Mouse (Mus musculus) lung, postnatal 14 days (tissue): Measurements from ENCODE around the gene Zdhhc6.
A peak's percentile ranks its signal among the peaks of the same experiment; 100 is the strongest.

Source experiments
- DNase-seq: peaks from one replicate; pipeline ENCODE4 v3.0.0; 2021

Gene Zdhhc6

DNA sequence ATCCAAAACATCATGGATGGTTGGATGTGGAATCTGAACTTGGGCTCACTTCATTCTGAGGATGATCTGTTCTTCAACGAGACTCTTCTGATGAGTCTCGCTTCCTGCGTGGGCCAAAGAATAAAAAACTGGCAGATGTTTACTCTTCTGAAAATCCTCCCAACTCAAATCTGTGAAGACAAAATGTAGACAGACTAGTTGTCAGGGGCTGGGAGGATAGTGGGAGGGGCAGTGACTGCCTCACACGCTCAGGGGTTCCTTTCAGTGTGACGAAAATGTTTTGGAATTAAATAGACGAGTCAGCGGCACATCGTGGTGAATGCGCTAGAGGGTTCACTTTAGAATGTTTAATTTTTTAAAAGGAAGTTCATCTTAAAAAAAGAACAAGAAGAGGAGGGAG lies 59.7 kb downstream of the Zdhhc6 start:
- no peak for DNase-seq

DNA sequence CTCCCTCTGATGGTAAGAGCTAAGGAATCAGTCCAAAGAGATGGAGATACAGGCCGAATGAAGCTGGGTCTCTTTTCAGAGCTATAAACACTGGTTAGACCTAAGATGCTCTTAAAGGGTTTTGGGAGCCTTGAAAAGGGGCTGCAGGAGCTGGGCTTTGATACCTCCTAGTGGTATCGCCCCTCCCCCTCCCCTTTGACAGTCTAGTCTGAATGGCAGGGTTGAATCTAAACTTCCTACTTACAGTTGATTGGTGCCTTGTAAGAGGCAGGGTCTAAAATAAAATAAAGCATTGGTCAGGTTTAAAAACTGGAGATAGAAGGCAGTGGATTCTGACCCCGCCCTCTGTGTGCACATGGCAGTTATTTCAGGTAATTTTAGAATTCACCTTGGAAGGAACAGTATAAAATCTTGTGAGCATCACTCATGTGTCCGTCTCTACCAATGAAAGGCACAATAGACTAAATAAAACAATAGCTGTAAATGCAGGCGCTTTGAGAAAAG lies 61.3 kb downstream of the Zdhhc6 start:
- no peak for DNase-seq

DNA sequence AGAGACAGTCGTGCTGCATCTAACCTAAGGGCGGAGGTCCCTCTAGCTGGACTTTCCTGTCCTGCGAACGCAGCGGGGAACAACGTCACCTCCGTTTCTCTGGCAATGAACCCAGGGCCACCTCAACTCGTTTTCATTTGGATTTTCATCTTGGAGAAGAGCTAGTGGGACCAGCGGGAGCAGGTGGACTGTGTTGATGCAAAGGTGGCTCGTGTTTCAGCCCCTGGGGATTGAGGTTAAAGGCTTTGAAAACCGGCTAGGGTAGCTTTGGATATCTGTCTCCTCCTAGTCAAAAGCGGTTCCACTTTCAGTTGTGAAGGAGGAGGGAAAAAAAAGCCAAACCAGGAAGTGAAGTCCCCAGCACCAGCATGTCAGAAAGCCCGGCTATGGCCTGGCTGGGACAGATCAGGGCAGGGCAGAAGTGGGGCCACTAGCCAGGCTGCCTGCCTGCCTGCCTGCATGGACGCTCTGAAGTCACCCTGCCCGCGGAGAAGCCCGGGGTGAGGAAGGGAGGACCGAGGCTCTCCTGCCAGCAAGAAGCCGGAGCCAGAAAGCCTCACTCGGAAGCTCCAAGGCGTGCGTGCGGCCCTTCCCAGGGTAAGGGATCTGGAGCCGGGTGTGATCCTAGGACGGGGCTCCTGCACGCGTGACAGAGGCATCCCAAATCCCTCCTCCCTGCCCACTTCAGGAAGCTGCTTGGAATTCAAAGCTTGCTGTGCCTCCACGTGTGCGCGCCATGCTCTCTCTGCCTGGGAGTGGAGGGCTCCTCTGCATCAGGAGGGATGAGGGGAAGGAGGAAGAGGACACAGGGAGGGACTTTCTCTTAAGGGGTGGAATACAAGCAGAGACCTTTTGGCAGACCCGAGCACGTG lies 62.0 kb downstream of the Zdhhc6 start:
- peak; percentile 71 for DNase-seq

DNA sequence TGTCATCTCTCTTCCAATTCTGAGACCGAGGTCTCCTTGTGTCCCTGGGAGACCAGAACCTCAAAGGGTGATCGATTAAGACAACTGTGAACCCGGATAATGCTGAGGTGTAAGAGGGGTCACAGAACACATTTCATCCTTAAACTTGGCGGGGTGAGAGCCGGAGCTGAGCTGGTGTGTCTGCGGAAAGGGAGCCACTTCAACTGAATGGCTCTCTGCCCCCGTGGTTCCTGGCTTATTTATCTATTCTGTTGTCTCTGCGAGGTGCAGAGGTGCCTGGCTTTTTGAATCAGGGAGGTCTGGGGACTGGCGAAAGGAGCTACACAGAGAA lies 62.6 kb downstream of the Zdhhc6 start:
- no peak for DNase-seq

DNA sequence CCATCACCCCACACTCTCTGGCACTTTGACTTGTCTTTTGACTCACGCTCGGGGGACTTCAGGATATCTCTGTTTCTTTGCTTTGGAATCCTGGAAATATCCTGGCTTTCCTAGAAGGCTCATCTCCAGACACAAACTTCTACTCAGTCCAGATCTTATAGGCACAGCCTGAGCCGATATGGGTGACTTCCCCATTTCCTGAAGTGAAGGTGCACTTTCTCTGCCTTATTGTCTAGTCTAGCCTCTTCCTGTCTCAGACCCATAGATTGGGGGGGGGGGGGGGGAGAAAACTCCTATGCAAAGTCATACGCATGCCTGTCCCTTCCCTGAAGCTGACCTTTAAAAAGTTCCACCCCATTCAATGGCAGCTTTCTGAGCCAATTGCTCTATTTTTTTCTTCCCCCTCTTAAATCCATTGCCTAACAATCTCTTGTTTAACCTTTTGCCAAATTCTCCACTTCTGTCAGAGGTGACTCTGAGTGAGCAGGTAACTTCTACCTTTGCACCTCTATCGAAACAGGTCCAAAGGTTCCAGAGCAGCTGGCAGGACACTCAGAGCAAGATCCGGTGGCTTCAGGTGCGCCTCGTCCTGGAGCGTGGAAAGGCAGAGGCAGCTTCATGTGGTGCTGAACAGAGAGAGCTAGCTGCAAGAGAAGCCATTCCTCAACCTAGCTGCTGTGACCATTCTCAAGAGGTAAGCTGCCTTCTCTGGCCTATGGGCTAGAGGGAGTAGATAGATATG lies 64.3 kb downstream of the Zdhhc6 start, which contains the start of gene Acsl5:
Gene Acsl5 (plus strand): TSS at position 556 of the 742 bp plus-strand sequence.
- DNase-seq, result no peak

DNA sequence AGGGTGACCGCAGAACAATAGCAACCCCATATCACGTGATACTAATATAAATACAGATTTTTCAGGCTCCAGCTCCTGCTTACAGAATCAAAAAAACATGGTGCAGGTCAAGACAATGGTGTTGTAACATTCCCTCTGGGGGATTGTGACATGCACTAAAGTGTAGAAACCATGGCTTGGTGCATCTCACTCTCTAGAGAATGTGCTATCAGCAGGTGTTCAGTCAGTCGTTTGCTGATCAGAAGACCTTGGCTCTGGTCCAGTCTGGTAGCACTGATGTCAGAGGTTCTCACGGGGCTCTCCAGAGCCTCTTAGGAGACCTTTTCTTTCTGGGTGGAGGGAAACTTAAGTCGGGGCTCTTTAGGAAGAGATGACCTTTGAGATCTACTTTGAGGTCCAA lies 65.4 kb downstream of the Zdhhc6 start:
- DNase-seq, result no peak

DNA sequence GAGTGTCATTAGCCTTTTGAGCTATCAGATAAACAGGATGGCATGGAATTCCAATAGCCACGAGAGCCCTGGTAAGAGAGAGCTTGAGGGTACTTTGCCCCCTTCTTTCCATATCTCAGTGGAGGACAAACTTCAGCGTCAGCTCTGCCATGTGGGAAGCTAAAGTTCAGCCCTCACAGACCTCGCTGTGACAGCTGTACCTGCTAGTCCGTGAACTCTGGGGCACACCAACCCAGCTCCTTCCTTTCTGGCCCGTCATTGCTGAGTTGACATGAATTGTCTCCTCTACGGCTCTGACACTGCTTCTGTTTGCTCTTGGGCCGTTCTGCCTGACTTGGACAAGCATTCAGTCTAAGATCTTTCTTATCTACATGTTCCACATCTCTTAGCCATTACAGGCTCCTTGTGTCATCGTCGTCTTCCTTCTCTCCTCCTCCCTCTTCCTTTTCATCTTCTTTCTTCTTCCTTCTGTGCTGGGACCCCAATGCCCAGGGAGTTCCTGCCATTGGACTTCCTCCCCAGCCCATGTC lies 67.8 kb downstream of the Zdhhc6 start:
- no peak for DNase-seq

DNA sequence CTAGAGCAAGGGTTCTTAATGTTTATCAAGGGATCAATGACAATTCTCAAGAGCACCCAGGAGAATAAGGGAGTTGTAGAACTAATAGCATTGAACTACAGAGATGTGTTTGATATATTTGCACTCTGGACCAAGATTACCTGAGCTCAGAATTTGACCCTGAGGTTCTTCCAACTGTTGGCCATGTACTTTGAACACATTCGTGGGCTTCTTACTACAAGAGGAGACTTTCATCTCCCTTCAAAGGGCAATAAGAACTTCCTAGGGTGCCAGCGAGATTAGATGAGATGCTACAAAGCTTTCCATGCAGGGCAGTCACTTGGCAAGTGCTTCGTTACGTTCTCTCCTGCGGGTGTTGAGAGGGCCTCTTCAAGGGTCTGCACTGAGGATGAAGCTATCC lies 68.3 kb downstream of the Zdhhc6 start:
- no peak for DNase-seq

DNA sequence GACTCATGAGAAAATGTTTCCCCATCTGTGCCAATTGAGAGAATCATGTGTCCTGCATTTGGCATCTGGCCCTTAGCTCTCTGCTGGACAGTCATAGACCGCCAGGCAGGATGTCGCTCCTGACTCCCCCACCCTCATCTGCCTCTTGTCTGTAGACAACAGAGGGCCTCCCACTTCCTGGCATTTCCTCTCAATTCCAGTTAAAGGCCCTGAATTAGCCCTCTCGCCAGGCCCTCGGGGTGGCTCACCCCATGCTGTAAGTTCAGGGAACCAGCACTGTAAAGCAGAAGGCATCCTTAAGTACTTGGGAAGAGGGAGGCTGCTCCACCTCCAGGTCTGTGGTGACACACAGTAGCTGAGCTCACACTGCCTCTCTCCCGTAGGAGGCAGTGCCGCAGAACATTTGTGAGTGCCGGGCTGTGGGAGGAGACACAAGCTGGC lies 71.0 kb downstream of the Zdhhc6 start:
- DNase-seq, result peak; percentile 78

DNA sequence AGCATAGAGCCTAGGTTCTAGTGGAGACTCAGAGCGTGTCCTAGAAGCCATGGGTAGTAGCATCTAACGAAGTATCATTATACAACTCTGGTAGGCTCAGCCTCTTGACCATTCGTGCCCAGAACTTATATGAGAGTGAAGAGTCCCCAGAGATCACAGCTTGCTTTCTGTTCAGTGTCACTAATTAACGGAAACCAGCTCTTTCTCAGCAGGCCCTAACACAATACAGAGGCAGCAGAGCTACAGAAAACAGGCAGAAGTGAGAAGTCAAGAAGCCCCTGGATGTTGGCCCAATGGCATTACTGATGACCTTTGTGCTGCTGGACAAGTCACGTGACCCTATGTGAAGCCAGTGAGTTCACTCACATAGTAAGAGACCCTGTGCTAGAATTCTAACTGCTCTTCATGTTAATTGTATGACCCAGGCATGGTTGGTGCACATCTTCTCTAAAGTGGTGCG lies 74.6 kb downstream of the Zdhhc6 start, which contains the start of gene Gucy2g:
Gene Gucy2g (minus strand): TSS at position 51 of the 460 bp plus-strand sequence.
- DNase-seq, result no peak

DNA sequence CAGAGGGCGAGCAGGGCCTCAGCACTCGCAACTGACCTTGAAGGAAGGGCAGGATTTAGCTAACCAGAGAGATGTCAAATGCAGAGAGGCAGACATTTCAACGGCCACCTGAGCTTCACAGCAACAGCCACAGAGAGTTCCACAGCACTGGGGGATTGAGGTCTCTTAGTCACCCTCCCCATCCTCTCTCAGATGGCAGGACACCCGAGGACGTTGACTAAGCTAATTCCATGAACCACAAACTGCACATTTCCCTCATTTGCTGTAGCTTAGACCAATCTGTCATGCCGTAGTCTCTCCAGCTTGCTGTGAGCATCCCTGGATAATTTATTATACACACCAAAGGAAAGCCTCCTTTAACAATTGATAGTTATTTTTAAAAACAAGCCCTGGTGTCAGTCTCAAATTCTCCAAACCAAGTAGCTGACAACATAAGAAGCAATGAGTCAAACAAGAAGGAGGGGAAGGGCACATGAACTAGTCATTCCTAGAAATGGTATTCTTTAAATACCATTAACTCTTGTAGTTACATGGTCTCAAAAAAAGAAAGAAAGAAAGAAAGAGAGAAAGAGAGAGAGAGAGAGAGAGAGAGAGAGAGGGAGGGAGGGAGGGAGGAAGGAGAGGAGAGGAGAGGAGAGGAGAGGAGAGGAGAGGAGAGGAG lies 75.9 kb downstream of the Zdhhc6 start:
- no peak for DNase-seq

DNA sequence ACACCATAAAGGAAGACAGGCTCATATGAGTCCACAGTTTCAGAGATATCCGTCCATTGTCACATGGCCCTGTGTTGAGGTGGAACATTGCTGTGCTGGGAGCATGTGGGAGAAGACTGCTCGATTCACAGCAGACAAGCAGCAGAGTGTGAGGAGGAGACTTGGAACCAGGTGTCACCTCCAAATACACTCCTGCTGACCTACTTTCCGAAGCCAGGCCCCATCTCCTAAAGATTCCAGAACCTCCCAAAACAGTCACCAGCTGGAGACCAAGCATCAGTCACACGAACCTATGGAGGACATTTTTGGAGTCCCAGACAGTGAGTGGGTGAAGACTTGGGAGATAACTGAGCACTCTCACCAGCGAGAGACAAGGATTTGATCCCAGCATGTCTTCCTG lies 79.3 kb downstream of the Zdhhc6 start:
- DNase-seq, result no peak

DNA sequence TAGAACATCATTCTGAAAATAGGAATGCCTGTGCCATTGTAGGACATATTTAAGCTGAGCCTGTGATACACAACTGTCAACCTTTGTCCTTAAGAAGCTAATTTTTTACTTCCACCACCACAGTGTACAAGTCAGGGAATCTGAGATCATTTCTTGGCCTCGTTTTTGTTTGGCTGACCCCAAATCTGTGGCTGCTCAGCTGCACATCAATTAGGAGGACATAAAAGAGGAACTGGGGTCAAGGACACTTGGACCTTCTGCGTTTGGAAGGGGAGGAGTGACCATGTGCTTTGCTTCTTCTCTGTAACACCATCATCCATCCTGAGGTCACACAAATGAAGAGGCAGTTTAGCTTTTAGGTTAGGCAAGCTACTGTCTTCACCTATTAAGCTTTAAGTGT lies 79.8 kb downstream of the Zdhhc6 start:
- no peak for DNase-seq

DNA sequence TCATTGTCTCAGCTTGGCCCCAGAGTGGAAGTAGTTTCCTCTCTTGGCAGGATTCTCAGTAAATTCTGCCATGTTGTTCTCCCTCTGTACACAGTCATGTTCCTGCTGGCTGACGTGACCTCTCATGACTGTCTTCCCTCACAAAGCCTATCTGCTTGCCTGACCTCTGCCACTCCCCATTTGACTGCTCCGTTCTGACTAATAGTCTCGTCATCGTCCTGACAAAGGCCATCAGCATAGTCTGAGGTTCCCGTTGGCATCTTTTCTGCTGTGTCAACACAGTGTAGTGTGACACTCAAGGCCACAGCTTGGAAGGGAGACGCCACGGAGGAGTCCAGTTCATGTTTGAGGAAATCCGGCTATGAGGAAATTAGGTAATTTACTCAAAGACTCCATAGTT lies 83.7 kb downstream of the Zdhhc6 start:
- peak; percentile 54 for DNase-seq

DNA sequence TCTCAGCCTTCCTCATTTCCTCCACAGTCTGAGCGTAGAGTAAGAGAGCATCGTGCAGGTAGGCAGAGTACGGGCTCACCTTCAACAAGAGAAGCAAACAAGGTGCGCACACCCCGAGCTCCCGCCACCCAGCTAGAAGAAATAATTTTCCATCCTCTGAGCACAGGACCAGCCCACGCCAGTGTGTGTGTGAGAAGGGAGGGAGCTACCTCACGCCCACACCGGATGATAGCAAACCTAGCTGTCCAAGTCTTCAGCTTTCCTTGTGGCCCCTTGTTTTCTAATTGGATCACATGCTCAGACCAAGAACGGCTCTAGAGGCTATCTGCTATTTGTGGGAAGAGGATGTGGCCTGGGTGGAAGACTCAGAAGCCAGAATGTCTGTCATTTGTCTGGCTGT lies 84.8 kb downstream of the Zdhhc6 start:
- no peak for DNase-seq

DNA sequence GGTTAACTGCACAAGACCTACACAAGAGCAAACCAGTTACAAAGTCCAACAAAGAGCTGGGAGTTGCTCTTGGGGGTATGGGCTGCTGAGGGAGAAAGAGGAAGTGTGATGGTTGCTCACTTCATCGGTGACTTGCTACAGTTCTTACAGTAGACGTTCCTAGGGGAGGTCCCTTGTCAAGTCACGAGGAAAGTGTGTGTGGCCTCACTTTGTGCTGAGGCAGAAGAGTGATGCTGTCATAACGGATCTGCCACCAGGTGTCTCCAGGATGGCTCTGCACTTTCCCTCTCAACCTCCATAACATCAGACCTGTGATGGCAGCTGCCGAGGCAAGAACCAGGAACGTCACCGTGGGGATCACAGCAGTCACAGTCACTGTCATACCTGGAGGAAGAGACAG lies 88.7 kb downstream of the Zdhhc6 start:
- no peak for DNase-seq

DNA sequence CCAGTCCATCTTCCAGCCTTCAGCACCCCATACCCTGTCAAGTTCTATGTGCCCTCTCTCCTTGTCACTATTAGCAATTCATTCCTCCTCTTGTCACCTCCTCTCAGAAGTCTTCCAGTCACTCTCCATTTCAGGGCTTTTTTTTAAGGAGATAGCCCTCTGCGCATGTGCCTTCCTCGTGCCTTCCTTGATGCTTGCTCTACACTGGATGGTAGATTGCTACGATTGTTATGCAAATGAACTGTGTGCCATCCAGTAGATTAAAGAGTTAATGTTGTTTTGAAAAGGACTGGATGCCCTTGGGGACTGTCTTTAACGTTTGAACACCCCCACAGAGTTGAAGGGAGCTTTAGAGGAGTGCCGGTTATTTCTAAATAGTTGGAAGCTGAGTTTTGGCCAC lies 89.2 kb downstream of the Zdhhc6 start:
- DNase-seq, result no peak

DNA sequence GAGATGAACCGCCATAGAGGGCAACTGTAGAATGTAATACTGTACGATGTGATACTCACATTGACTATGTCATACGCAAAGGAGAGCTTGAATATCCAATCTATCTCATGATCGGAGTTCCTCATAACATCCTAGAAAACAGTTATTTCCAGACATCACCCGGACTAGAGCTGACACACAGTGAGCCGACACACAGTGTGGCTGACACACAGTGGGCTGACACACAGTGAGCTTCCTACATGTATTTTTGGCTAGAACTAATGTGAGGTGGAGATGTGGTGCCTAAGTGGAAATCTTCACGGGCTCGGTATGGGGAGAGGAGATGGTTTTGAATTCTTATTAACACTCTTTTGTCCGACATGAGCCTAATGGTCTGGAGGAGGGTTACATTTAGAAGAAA lies 93.6 kb downstream of the Zdhhc6 start:
- DNase-seq, result no peak
